Mouse (Mus musculus): Measurements from ENCODE around the gene Clnk. TPM values are rescaled to one million over a fixed set of nuclear protein-coding genes. Genes with fewer than 3 reads are reported as not detected.

Gene Clnk
- polyA plus RNA-seq, 1 experiment from 2014 or later: 0.29 TPM

Other genes with a start within 250 kb of the Clnk start
- gene Zfp518b, start 192.0 kb downstream of the Clnk start, polyA plus RNA-seq (2014; fragmentation: Nextera tagmentation; extraction: Ambion mirVana): 17.1 and 22.0 TPM in 2 replicates

Measured in stomach, embryonic 14.5 days (tissue).